Mouse (Mus musculus) lung, postnatal 0 days (tissue): ENCODE data around the gene Tchhl1.

Experiments used
- CTCF ChIP-seq: IDR thresholded peaks from 2 replicates; pipeline ENCODE4 v1.5.1; 2016; ENCODE audit warnings: antibody characterized with exemption, mild to moderate bottlenecking
- EP300 ChIP-seq: IDR thresholded peaks from 2 replicates; pipeline ENCODE4 v1.6.1; 2016; ENCODE audit warnings: antibody characterized with exemption, mild to moderate bottlenecking, control low read depth

DNA sequence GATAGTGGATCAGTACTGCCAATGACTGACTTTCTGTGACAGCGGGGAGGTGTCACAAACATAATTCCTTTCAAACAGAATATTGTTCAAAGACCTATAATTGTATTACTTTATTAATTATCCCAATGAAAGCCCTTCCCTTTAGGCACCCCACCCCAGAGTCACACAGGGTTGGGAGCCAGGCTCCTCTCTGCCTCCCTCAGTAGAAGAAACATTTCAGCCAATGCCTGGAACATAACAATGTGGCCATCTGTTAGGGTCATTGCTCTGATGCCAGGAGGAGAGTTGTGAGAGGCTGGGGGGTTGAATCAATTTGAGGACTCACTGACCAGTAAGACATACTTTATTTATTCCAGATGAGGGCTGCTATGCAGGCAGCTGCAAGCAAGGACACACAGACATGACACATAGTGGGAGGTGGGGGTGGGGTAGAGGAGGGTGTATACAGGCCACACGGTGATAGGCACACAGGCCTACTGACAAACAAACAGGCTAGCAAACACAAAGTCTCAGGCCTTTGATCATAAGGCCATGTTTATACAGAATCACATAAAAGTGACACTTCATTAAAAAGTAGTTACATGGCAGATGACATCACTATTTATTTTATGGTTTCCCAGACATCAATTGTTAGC, 13.5 kb downstream of the Tchhl1 start:
- TF ChIP-seq CTCF, result no peak
- TF ChIP-seq EP300, result no peak
